Comparison of ENCODE assay signal across 11 mouse cellular contexts in genomic region chr13:43203234-43203633, GRCm38 (mm10). TPM values are rescaled to one million over a fixed set of nuclear protein-coding genes. Genes with fewer than 3 reads are reported as not detected.
DNase-seq lines count a peak whose midpoint lies in the region; ATAC-seq lines count a peak whose summit lies in the region.
"Had no signal": no experiment of that assay in that cellular context is flagged by ENCODE, and none has a peak within 500 bp of the region (broad histone marks: within the 10 kb centered on the region; RNA-seq: fewer than 3 reads in every experiment).

No protein-coding gene starts in this region.

- H3K4me1 ChIP-seq in lung, embryonic 15.5 days: peaks cover 28% of the 10 kb centered on the region
- peaks cover 19% of the 10 kb centered on the region for H3K4me1 ChIP-seq in heart, embryonic 15.5 days (replicated peaks)
- H3K4me1 ChIP-seq: embryonic facial prominence, embryonic 15.5 days had no signal

- WGBS in lung, embryonic 15.5 days: 66% methylated on average over 7 of the region's 7 CpGs
- WGBS in heart, embryonic 15.5 days: 57% methylated on average over 7 of the region's 7 CpGs

- H3K4me2 ChIP-seq in lung, embryonic 15.5 days: no peak overlapping the region
- H3K4me2 ChIP-seq in heart, embryonic 15.5 days: no peak overlapping the region
- H3K4me2 ChIP-seq: embryonic facial prominence, embryonic 15.5 days had no signal

- peaks cover 4% of the 10 kb centered on the region; the same call in 1 of the 2 replicates for H3K36me3 ChIP-seq in lung, embryonic 15.5 days
- H3K36me3 ChIP-seq in heart, embryonic 15.5 days: no peaks in the 10 kb centered on the region
- H3K36me3 ChIP-seq: embryonic facial prominence, embryonic 15.5 days had no signal

- no peak; the same call in 1 of the 2 replicates for ATAC-seq in lung, embryonic 15.5 days (ENCODE audit: borderline replicate concordance, extremely low read depth, low FRiP score, low TSS enrichment)
- peak; percentile 21; the same call in 1 of the 2 replicates for ATAC-seq in heart, embryonic 15.5 days (replicated peaks; ENCODE audit: insufficient number of reproducible peaks, insufficient read depth, low FRiP score, low read depth)
- ATAC-seq: forebrain, embryonic 16.5 days had no signal

- H3K9me3 ChIP-seq in lung, embryonic 15.5 days: no peaks in the 10 kb centered on the region
- H3K9me3 ChIP-seq in heart, embryonic 15.5 days (replicated peaks): no peaks in the 10 kb centered on the region
- H3K9me3 ChIP-seq: embryonic facial prominence, embryonic 15.5 days; megakaryocyte, embryonic 14.5 days had no signal

- H3K27me3 ChIP-seq in lung, embryonic 15.5 days: no peaks in the 10 kb centered on the region
- H3K27me3 ChIP-seq in heart, embryonic 15.5 days: peaks cover 10% of the 10 kb centered on the region; the same call in 1 of the 2 replicates
- H3K27me3 ChIP-seq: embryonic facial prominence, embryonic 15.5 days; megakaryocyte, embryonic 14.5 days had no signal

- H3K4me3 ChIP-seq in lung, embryonic 15.5 days: no peak overlapping the region
- H3K4me3 ChIP-seq in heart, embryonic 15.5 days: no peak overlapping the region
- H3K4me3 ChIP-seq: embryonic facial prominence, embryonic 15.5 days; megakaryocyte, embryonic 14.5 days had no signal

- peak overlapping the region; percentile 59 for H3K27ac ChIP-seq in lung, embryonic 15.5 days
- H3K27ac ChIP-seq in heart, embryonic 15.5 days: 0 out of 2 replicates have a peak overlapping the region, but pooled peaks have one; percentile 5
- H3K27ac ChIP-seq: embryonic facial prominence, embryonic 15.5 days had no signal

- H3K9ac ChIP-seq in lung, embryonic 15.5 days: no peak overlapping the region
- H3K9ac ChIP-seq in heart, embryonic 15.5 days: no peak overlapping the region
- H3K9ac ChIP-seq: embryonic facial prominence, embryonic 15.5 days had no signal

- DNase-seq in cerebellum, postnatal 14 days: peak; percentile 51 to 54
- DNase-seq in cerebellum, adult 8-10 months: no peak
- no peak for DNase-seq in lung, adult 18-20 months
- peak; percentile 59 for DNase-seq in lung, postnatal 36 days
- no peak for DNase-seq in ovary, postnatal 14 days (ENCODE audit: low spot score)
- DNase-seq in testis, postnatal 14 days (ENCODE audit: low spot score): no peak

RNA-seq across cellular contexts. Expression of gene Tbc1d7, which starts 31.9 kb away (rescaled TPM):
- 48.4 and 50.2 TPM in 2 replicates for polyA plus RNA-seq in lung, embryonic 15.5 days (2015; fragmentation: Nextera tagmentation; extraction: Ambion mirVana)
- polyA plus RNA-seq in heart, embryonic 15.5 days (2015; fragmentation: Nextera tagmentation; extraction: Ambion mirVana): 50.1 and 54.5 TPM in 2 replicates

Comparison
In these comparisons a context has a peak if more than half of its experiments do, and no peak if none do; other contexts are left out.
1. DNase-seq: peak in cerebellum, postnatal 14 days (2 of 2) and lung, postnatal 36 days (single experiment); none in cerebellum, adult 8-10 months (single experiment), lung, adult 18-20 months (0 of 2), ovary, postnatal 14 days (single experiment) and testis, postnatal 14 days (single experiment).